Mouse (Mus musculus): ENCODE data around the gene Igfn1. TPM values are rescaled to one million over a fixed set of nuclear protein-coding genes. Genes with fewer than 3 reads are reported as not detected.

Gene Igfn1
- polyA plus RNA-seq (2014; fragmentation: Illumina TruSeq; extraction: RNeasy Lipid Tissue Mini Kit (QIAGEN cat#74804); ENCODE audit: low read depth, low replicate concordance), result 0.11 TPM

DNA sequence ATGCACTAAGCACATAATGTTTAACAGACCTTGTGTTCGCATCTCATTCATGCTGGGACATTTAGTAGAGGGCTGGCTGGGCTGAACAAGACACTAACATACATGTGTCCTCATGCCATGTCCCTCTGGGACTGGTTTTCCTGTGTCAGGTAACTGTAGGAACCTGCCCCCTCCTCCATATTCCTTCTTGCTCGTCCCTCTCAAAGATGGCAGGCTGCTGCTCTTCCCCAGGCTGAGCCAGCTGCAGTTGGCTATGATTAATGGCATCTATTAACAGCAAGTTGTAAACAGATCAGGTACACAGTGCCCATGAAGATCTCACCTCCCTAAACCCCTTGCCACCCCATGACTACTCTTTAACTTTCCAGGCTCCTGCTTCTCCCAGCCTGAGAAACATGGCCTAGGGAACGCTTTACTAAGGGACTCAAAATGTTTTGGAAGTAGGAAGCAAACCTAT is at the start of gene Igfn1:
TSS of gene Igfn1 (minus strand) at position 51 of the 457 bp plus-strand sequence.

DNA sequence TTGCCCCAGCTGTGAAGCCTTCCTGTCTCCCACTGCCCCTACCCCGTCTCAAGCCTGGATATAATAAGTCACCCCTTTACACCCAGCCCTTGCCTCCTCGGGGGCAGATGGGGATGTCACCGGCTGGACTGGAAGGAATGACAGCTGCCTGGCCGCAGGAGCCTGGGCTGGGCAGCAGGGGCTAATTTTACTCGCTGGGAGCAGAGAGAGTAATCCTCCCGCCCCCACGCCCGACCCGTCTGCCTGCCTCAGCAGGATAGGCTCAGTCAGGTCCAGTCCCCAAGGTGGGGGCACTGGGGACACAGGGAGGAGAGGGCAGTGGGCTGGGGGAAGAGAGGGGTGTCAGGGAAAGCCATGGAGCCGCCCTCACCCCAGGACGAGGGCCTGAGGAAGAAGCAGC is 46.4 kb upstream of the Igfn1 start, which contains the start of gene Cacna1s:
TSS of gene Cacna1s (plus strand) at position 204 of the 400 bp plus-strand sequence.

DNA sequence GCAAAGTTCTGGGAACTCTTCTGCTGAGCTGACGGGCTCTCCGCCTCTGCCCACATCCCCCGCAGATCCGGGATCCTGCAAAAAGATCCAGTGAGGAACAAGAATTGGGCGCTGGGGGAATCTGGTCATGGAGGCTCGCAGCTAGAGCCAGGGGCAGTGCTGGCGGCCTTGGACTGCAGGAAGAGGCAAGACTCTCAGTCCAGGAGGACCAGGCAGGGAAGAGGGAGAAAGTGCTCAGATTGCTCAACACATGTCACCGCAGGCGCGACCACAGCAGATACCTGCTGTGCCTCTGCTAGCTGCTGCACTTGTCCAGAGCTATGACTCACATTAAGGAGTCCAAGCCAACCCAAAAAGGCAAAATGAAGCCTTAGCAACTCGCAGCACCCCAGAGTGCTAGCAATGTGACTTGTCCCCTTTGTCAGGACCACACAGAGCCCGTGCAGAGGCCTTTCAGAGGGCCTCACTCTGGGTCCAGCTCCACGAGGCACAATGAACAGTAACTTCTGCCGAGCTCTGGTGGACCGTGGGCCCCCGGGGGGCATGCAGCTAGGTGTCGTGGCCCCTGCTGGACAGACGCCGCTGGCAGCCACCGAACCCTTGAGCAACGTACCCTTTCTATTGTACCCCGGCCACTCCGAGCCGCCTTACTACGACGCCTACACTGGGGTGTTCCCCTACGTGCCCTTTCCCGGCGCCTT is 44.3 kb upstream of the Igfn1 start, which contains the start of gene Ascl5:
TSS of gene Ascl5 (plus strand) at position 493 of the 701 bp plus-strand sequence.

DNA sequence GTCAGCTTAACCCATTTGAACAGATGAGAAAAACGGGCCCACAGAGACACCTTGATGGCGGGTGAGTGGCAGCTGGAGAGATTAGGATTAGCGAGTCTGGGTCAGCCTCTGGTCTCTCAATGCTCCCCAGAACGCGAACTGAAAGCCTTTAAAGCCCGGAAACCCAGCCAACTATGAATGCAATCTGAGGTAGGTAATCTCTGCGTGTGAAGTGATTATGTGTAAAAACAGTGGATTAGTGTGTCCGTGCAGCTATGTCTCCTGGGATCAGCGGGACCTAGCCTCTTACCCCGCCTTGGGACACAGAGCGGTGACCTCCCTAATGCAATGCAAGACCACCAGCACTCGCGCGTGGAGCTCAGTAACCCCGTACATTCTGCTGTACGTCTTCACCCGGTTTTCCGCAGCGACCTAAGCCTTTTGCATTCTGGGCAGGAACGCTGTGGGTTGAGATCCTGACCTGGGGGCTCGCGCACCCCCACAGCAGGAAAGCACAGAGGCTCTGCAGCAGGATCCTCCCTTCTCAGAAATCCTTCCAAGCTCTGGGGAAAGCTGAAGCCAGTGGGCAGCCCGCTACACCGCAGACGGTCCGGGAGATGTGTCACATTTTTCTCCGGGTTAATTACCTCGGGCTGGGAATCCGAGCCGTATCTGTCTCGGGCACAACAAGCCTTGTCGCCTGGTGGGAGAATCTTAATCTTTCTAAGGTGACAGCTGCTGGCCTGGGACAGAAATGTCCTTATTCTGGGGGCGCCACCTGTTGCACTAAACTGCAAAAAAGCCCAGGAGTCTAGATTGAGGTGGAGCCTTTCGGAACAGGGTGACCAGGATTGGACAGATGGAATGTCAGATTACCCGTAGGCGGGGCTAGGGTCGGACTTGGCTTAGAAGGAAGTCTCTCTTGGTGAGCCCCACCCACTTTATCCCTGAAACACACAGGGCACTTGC is 1.3 kb upstream of the Igfn1 start, which contains the start of gene Tmem9:
TSS of gene Tmem9 (plus strand) at position 940 of the 948 bp plus-strand sequence.

DNA sequence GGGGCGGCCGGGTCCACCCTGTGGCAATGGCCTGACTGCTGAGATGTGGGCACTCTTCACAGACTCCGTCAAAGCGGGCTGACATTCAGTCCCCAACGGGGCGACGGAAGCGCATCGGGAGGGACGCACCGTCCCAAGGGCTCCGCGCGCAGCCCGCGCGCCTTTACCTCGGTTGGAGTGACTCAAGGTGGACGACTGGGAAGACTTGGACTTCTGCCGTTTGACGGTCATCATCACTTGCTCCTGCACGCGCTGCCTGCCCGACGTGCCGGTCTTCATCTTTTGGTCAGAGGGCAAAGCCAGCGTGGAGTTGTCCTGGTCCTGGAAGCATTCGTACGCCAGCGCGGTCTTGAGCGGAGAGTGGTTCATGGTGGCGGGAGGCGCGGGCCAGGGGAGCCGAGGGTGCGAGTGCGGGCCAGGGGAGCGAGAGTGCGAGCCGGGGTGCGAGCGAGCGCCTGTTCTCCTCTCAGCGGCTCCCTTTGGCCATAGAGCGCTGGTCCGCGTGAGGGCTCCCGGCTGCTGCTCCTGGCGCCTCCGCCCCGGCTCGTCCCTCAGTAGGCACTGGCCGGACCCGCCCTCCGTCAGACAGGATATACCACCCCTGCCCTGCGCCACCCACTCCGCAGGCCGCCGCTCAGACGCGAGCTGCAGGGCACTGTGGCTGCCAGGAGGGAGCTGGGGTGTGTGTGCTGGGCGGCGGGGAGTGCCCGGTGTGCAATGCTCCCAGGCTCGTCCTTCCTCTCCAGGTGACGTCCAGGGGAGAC is 87.3 kb downstream of the Igfn1 start, which contains the start of gene Pkp1:
TSS of gene Pkp1 (minus strand) at position 564 of the 764 bp plus-strand sequence.

Other genes with a start within 250 kb of the Igfn1 start
- 0.32 TPM for gene Phlda3, start 240.2 kb downstream of the Igfn1 start, polyA plus RNA-seq (2014; fragmentation: Illumina TruSeq; extraction: RNeasy Lipid Tissue Mini Kit (QIAGEN cat#74804); ENCODE audit: low read depth, low replicate concordance)
- not detected for gene Tnni1, start 226.9 kb downstream of the Igfn1 start, polyA plus RNA-seq (2014; fragmentation: Illumina TruSeq; extraction: RNeasy Lipid Tissue Mini Kit (QIAGEN cat#74804); ENCODE audit: low read depth, low replicate concordance)
- not detected for gene Lad1, start 187.7 kb downstream of the Igfn1 start, polyA plus RNA-seq (2014; fragmentation: Illumina TruSeq; extraction: RNeasy Lipid Tissue Mini Kit (QIAGEN cat#74804); ENCODE audit: low read depth, low replicate concordance)
- 1.5 TPM for gene Tnnt2, start 170.0 kb downstream of the Igfn1 start, polyA plus RNA-seq (2014; fragmentation: Illumina TruSeq; extraction: RNeasy Lipid Tissue Mini Kit (QIAGEN cat#74804); ENCODE audit: low read depth, low replicate concordance)
- 0.21 TPM for gene Pkp1, start 87.1 kb downstream of the Igfn1 start, polyA plus RNA-seq (2014; fragmentation: Illumina TruSeq; extraction: RNeasy Lipid Tissue Mini Kit (QIAGEN cat#74804); ENCODE audit: low read depth, low replicate concordance)
- gene Tmem9, start 1.8 kb upstream of the Igfn1 start, polyA plus RNA-seq (2014; fragmentation: Illumina TruSeq; extraction: RNeasy Lipid Tissue Mini Kit (QIAGEN cat#74804); ENCODE audit: low read depth, low replicate concordance), result 1.7 TPM
- not detected for gene Ascl5, start 44.5 kb upstream of the Igfn1 start, polyA plus RNA-seq (2014; fragmentation: Illumina TruSeq; extraction: RNeasy Lipid Tissue Mini Kit (QIAGEN cat#74804); ENCODE audit: low read depth, low replicate concordance)
- 0.84 TPM for gene Cacna1s, start 46.4 kb upstream of the Igfn1 start, polyA plus RNA-seq (2014; fragmentation: Illumina TruSeq; extraction: RNeasy Lipid Tissue Mini Kit (QIAGEN cat#74804); ENCODE audit: low read depth, low replicate concordance)
- 1.1 TPM for gene Kif21b, start 125.0 kb upstream of the Igfn1 start, polyA plus RNA-seq (2014; fragmentation: Illumina TruSeq; extraction: RNeasy Lipid Tissue Mini Kit (QIAGEN cat#74804); ENCODE audit: low read depth, low replicate concordance)
- 5.8 TPM for gene Mroh3, start 206.5 kb upstream of the Igfn1 start, polyA plus RNA-seq (2014; fragmentation: Illumina TruSeq; extraction: RNeasy Lipid Tissue Mini Kit (QIAGEN cat#74804); ENCODE audit: low read depth, low replicate concordance)
- gene Inava, start 227.9 kb upstream of the Igfn1 start, polyA plus RNA-seq (2014; fragmentation: Illumina TruSeq; extraction: RNeasy Lipid Tissue Mini Kit (QIAGEN cat#74804); ENCODE audit: low read depth, low replicate concordance), result 1.9 TPM